Comparison of ENCODE assay signal across 8 mouse cellular contexts in genomic region chr2:36210796-36211195, GRCm38 (mm10). TPM values are rescaled to one million over a fixed set of nuclear protein-coding genes. Genes with fewer than 3 reads are reported as not detected.
DNase-seq lines count a peak whose midpoint lies in the region; ATAC-seq and TF ChIP-seq lines count a peak whose summit lies in the region.

No protein-coding gene starts in this region.

- no peak for TF ChIP-seq CTCF in lung, adult 2 months (IDR thresholded peaks at IDR 0.05; ENCODE audit: insufficient read depth, low read length)

- TF ChIP-seq POLR2A in lung, adult 2 months (IDR thresholded peaks at IDR 0.05; ENCODE audit: borderline replicate concordance, extremely low read depth, low read depth, low read length), result no peak

- no peaks in the 10 kb centered on the region for H3K36me3 ChIP-seq in lung, embryonic 15.5 days
- no peaks in the 10 kb centered on the region for H3K36me3 ChIP-seq in heart, embryonic 16.5 days (ENCODE audit: control insufficient read depth, insufficient read depth)
- no peaks in the 10 kb centered on the region for H3K36me3 ChIP-seq in limb, embryonic 15.5 days
- H3K36me3 ChIP-seq in stomach, embryonic 15.5 days, result no peaks in the 10 kb centered on the region

- H3K9ac ChIP-seq in lung, embryonic 15.5 days, result no peak overlapping the region
- peak overlapping the region; percentile 53 for H3K9ac ChIP-seq in heart, embryonic 16.5 days (ENCODE audit: low read length)
- H3K9ac ChIP-seq in limb, embryonic 15.5 days, result no peak overlapping the region
- no peak overlapping the region for H3K9ac ChIP-seq in stomach, embryonic 15.5 days

- no peak for DNase-seq in lung, adult 2 months
- no peak for DNase-seq in urinary bladder, postnatal 14 days (ENCODE audit: low spot score)
- DNase-seq in spleen, postnatal 4 days (ENCODE audit: low spot score in 2 of 2), result no peak

- H3K27me3 ChIP-seq in lung, embryonic 15.5 days, result peaks cover 25% of the 10 kb centered on the region
- H3K27me3 ChIP-seq in heart, embryonic 16.5 days (ENCODE audit: control insufficient read depth, insufficient read depth, low read length), result peaks cover 20% of the 10 kb centered on the region
- peaks cover 40% of the 10 kb centered on the region for H3K27me3 ChIP-seq in limb, embryonic 15.5 days
- peaks cover 27% of the 10 kb centered on the region for H3K27me3 ChIP-seq in stomach, embryonic 15.5 days (replicated peaks)

- H3K9me3 ChIP-seq in lung, embryonic 15.5 days, result no peaks in the 10 kb centered on the region
- no peaks in the 10 kb centered on the region for H3K9me3 ChIP-seq in heart, embryonic 16.5 days (replicated peaks; ENCODE audit: control insufficient read depth, low read length)
- no peaks in the 10 kb centered on the region for H3K9me3 ChIP-seq in limb, embryonic 15.5 days
- no peaks in the 10 kb centered on the region for H3K9me3 ChIP-seq in stomach, embryonic 15.5 days

- no peak for ATAC-seq in lung, embryonic 15.5 days (ENCODE audit: borderline replicate concordance, extremely low read depth, low FRiP score, low TSS enrichment)
- no peak for ATAC-seq in heart, embryonic 16.5 days (replicated peaks; ENCODE audit: extremely low read depth, insufficient read depth, low FRiP score)
- ATAC-seq in limb, embryonic 15.5 days (ENCODE audit: insufficient number of reproducible peaks, low FRiP score, low TSS enrichment, low read depth), result no peak
- ATAC-seq in stomach, embryonic 15.5 days (ENCODE audit: insufficient read depth, low FRiP score, low read depth), result no peak
- ATAC-seq in inflammation-experienced regulatory T-cells, adult 6 months, result no peak

- no peak overlapping the region for H3K4me3 ChIP-seq in lung, embryonic 15.5 days
- H3K4me3 ChIP-seq in lung, adult 2 months (replicated peaks; ENCODE audit: extremely low read depth, low read depth, low read length), result no peak overlapping the region
- peak overlapping the region; percentile 29; the same call in 1 of the 2 replicates for H3K4me3 ChIP-seq in heart, embryonic 16.5 days (ENCODE audit: low read length)
- peak overlapping the region; percentile 7; the same call in 1 of the 2 replicates for H3K4me3 ChIP-seq in limb, embryonic 15.5 days
- peak overlapping the region; percentile 17; the same call in 1 of the 2 replicates for H3K4me3 ChIP-seq in stomach, embryonic 15.5 days (replicated peaks)

- 9% methylated on average over 34 of the region's 34 CpGs for WGBS in lung, embryonic 15.5 days
- 12% methylated on average over 34 of the region's 34 CpGs for WGBS in lung, adult 2 months
- 10% methylated on average over 34 of the region's 34 CpGs for WGBS in heart, embryonic 16.5 days
- WGBS in limb, embryonic 15.5 days, result 8% methylated on average over 27 of the region's 34 CpGs
- WGBS in stomach, embryonic 15.5 days, result 7% methylated on average over 27 of the region's 34 CpGs

- peaks cover 33% of the 10 kb centered on the region for H3K4me1 ChIP-seq in lung, embryonic 15.5 days
- H3K4me1 ChIP-seq in lung, adult 2 months (ENCODE audit: control insufficient read depth, insufficient read depth, low read length), result peaks cover 4% of the 10 kb centered on the region
- H3K4me1 ChIP-seq in heart, embryonic 16.5 days (ENCODE audit: control insufficient read depth, insufficient read depth, low read length), result peaks cover 33% of the 10 kb centered on the region
- peaks cover 20% of the 10 kb centered on the region; the same call in 1 of the 2 replicates for H3K4me1 ChIP-seq in limb, embryonic 15.5 days
- H3K4me1 ChIP-seq in stomach, embryonic 15.5 days, result peaks cover 14% of the 10 kb centered on the region; the same call in 1 of the 2 replicates

- H3K4me2 ChIP-seq in lung, embryonic 15.5 days, result peak overlapping the region; percentile 38
- H3K4me2 ChIP-seq in heart, embryonic 16.5 days (ENCODE audit: low read depth, low read length), result peak overlapping the region; percentile 45
- H3K4me2 ChIP-seq in limb, embryonic 15.5 days, result no peak overlapping the region
- peak overlapping the region; percentile 42 for H3K4me2 ChIP-seq in stomach, embryonic 15.5 days

- peak overlapping the region; percentile 54 for H3K27ac ChIP-seq in lung, embryonic 15.5 days
- H3K27ac ChIP-seq in heart, embryonic 16.5 days (ENCODE audit: low read length), result no peak overlapping the region
- H3K27ac ChIP-seq in limb, embryonic 15.5 days, result no peak overlapping the region
- no peak overlapping the region for H3K27ac ChIP-seq in stomach, embryonic 15.5 days

RNA-seq across cellular contexts. Expression of gene Ptgs1, which starts 19.4 kb away (rescaled TPM):
- polyA plus RNA-seq in lung, embryonic 15.5 days (2015; fragmentation: Nextera tagmentation; extraction: Ambion mirVana), result 48.9 and 54.9 TPM in 2 replicates
- 58.4 and 66.1 TPM in 2 replicates for polyA plus RNA-seq in lung, adult 2 months (2012; rRNA removed)
- polyA plus RNA-seq in heart, embryonic 16.5 days (2015; fragmentation: Nextera tagmentation; extraction: Ambion mirVana), result 21.9 and 26.2 TPM in 2 replicates
- polyA plus RNA-seq in limb, embryonic 15.5 days (2015; fragmentation: Nextera tagmentation; extraction: Ambion mirVana), result 21.8 and 23.0 TPM in 2 replicates
- polyA plus RNA-seq in stomach, embryonic 15.5 days (2015; fragmentation: Nextera tagmentation; extraction: Ambion mirVana), result 27.9 and 31.3 TPM in 2 replicates
- 1 to 10 TPM in 1 of 3 experiments, under 1 TPM in 2; 0.44 to 2.9 (median 0.69) TPM for polyA plus RNA-seq in inflammation-experienced regulatory T-cells, adult 6 months (2017; shearing (Covaris generic))

Comparison
In these comparisons a context has a peak if more than half of its experiments do, and no peak if none do; other contexts are left out.
1. H3K4me3 ChIP-seq: peak in heart, embryonic 16.5 days (single experiment), limb, embryonic 15.5 days (single experiment) and stomach, embryonic 15.5 days (single experiment); none in lung, embryonic 15.5 days (single experiment) and lung, adult 2 months (single experiment).